Mouse (Mus musculus) MEL (cell line): Measurements from ENCODE around the gene Tlr8. TPM values are rescaled to one million over a fixed set of nuclear protein-coding genes. Genes with fewer than 3 reads are reported as not detected.
"Not testable (repeated sequence)": the region's sequence is repeated elsewhere in the genome, so short reads cannot be mapped to it uniquely, and the experiment has no call there.

ENCODE experiments used
- DNase-seq: peaks from one replicate; pipeline ENCODE4 v3.0.0; 2011; ENCODE audit warnings: low read depth, low spot score
- H3K27ac ChIP-seq: 2 replicates; pipeline ENCODE4 v1.5.1; 2012; ENCODE audit warnings: low read depth, mild to moderate bottlenecking, control low read depth, low read length, moderate library complexity; ENCODE audit not compliant: control insufficient read depth
- H3K27me3 ChIP-seq, 2 experiments: fragments of 150-350 bp in 1 of 2; sonication (generic) in 1 of 2; 2 replicates each; pipeline ENCODE4 v1.6.1; 2012; ENCODE audit warnings: low read length in 2 of 2, mild to moderate bottlenecking in 2 of 2, improper control_type of control experiment in 1 of 2, moderate library complexity in 1 of 2; ENCODE audit not compliant: insufficient read depth in 2 of 2, control insufficient read depth in 1 of 2
- H3K36me3 ChIP-seq, 2 experiments: 2 replicates each; pipeline ENCODE4 v1.6.1; 2012 to 2014; ENCODE audit warnings: low read length in 2 of 2, improper control_type of control experiment in 1 of 2, inconsistent platforms in 1 of 2, mild to moderate bottlenecking in 1 of 2; ENCODE audit not compliant: insufficient read depth in 2 of 2, control insufficient read depth in 1 of 2
- H3K4me1 ChIP-seq, 2 experiments: fragments of 150-350 bp in 1 of 2; sonication (generic) in 1 of 2; 2 replicates each; pipeline ENCODE4 v1.6.1; 2012; ENCODE audit warnings: low read length in 2 of 2, improper control_type of control experiment in 1 of 2, mild to moderate bottlenecking in 1 of 2; ENCODE audit not compliant: insufficient read depth in 2 of 2, control insufficient read depth in 1 of 2
- H3K4me3 ChIP-seq, 2 experiments: fragments of 150-350 bp in 1 of 2; sonication (generic) in 1 of 2; 2 replicates each; pipeline ENCODE4 v1.5.1; 2012; ENCODE audit warnings: low read depth in 2 of 2, low read length in 2 of 2, mild to moderate bottlenecking in 2 of 2, moderate library complexity in 2 of 2, control low read depth in 1 of 2, improper control_type of control experiment in 1 of 2; ENCODE audit not compliant: control insufficient read depth in 1 of 2, insufficient read depth in 1 of 2
- H3K79me2 ChIP-seq: 2 replicates; pipeline ENCODE4 v1.6.1; 2012; ENCODE audit warnings: mild to moderate bottlenecking, low read length, moderate library complexity; ENCODE audit not compliant: control insufficient read depth, poor library complexity, insufficient read depth
- H3K9ac ChIP-seq: 2 replicates; pipeline ENCODE4 v1.6.1; 2012; ENCODE audit warnings: low read depth, mild to moderate bottlenecking, control low read depth, low read length, moderate library complexity; ENCODE audit not compliant: control insufficient read depth, poor library complexity, severe bottlenecking
- H3K9me3 ChIP-seq: fragments of 150-350 bp; sonication (generic); replicated peaks from 2 replicates; pipeline ENCODE4 v1.6.1; 2012; ENCODE audit warnings: mild to moderate bottlenecking, low read length, improper control_type of control experiment, moderate library complexity; ENCODE audit not compliant: insufficient read depth
- BHLHE40 ChIP-seq: IDR thresholded peaks from 2 replicates; pipeline ENCODE4 v1.6.1; 2012; ENCODE audit warnings: low read depth, mild to moderate bottlenecking, inconsistent platforms, low read length, improper control_type of control experiment, borderline replicate concordance
- E2F4 ChIP-seq: IDR thresholded peaks from 2 replicates; pipeline ENCODE4 v1.6.1; 2011; ENCODE audit warnings: low read depth, low read length, improper control_type of control experiment, borderline replicate concordance
- MXI1 ChIP-seq: IDR thresholded peaks from 2 replicates; pipeline ENCODE4 v1.6.1; 2011; ENCODE audit warnings: mild to moderate bottlenecking, low read depth, low read length, improper control_type of control experiment
- POLR2AphosphoS2 ChIP-seq: IDR thresholded peaks from 2 replicates; pipeline ENCODE4 v1.6.1; 2011; ENCODE audit warnings: low read length, improper control_type of control experiment
- POLR2AphosphoS5 ChIP-seq: IDR thresholded peaks from 2 replicates; pipeline ENCODE4 v1.6.1; 2012; ENCODE audit warnings: low read depth, borderline replicate concordance, mild to moderate bottlenecking, inconsistent platforms, low read length, moderate library complexity, mixed read lengths
- RAD21 ChIP-seq: IDR thresholded peaks from 2 replicates; pipeline ENCODE4 v1.6.1; 2011; ENCODE audit warnings: mild to moderate bottlenecking, low read depth, low read length, improper control_type of control experiment
- TAL1 ChIP-seq: IDR thresholded peaks from 2 replicates; pipeline ENCODE4 v1.6.1; 2012; ENCODE audit warnings: mild to moderate bottlenecking, inconsistent platforms, low read length, moderate library complexity, mixed read lengths
- USF1 ChIP-seq: IDR thresholded peaks from 2 replicates; pipeline ENCODE4 v1.6.1; 2014; ENCODE audit warnings: low read depth, mild to moderate bottlenecking, inconsistent platforms, low read length, improper control_type of control experiment, moderate library complexity
- USF2 ChIP-seq, 2 experiments: IDR thresholded peaks; 2 replicates each; pipeline ENCODE4 v1.6.1; 2011 to 2012; ENCODE audit warnings: improper control_type of control experiment in 2 of 2, low read length in 2 of 2, borderline replicate concordance in 1 of 2, inconsistent platforms in 1 of 2, low read depth in 1 of 2, mild to moderate bottlenecking in 1 of 2; ENCODE audit not compliant: insufficient read depth in 1 of 2
- ZKSCAN1 ChIP-seq: IDR thresholded peaks from 2 replicates; pipeline ENCODE4 v1.6.1; 2012; ENCODE audit warnings: low read depth, mild to moderate bottlenecking, inconsistent platforms, low read length, improper control_type of control experiment, moderate library complexity
- polyA plus RNA-seq, 2 experiments: library from polyadenylated mRNA; stranded (reverse) in 1 of 2; unstranded in 1 of 2; fragments of >175 nt in 1 of 2; fragments of >200 nt in 1 of 2; gene quantifications; 2 replicates each; pipeline versions ENCODE4 v1.2.1 to v1.2.4; 2012; ENCODE audit warnings: low replicate concordance in 2 of 2, low read depth in 1 of 2; ENCODE audit not compliant: insufficient read length in 2 of 2, insufficient read depth in 1 of 2, missing spikeins in 1 of 2
- total RNA-seq: library from RNA; depleted of rRNA; stranded (reverse); fragments of 300-350 nt; gene quantifications from 2 replicates; pipeline ENCODE4 v1.2.3, GENCODE M21; 2012; rRNA removed

Tlr8 gene
- total RNA-seq (not detected in 2 replicates), polyA plus RNA-seq (not detected)

DNA sequence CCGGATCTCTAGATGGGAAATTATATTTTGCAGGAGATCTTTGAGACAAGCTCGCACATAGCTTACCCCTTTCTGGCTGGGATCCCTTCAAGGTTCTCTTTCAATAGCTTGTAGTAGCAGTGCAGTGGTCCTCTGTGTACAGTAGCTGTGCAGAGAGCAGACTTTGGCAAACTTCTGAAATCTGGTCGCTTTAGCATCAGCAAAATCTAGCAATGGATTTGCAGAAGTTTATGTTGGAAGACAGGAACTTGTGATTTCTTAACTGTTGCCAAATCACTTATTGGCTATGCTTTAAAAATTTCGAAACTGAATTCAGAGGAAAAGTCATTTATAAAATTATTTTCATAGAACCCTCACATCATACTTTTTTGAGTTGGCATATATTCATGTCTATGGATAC, at the start of gene Tlr8:
TSS of gene Tlr8 (minus strand) at position 244 of the 400 bp plus-strand sequence.
- TF ChIP-seq ZKSCAN1 (no peak), E2F4 (no peak), MXI1 (no peak), USF1 (no peak), USF2 (IDR thresholded peaks at IDR 0.05; ENCODE audit: borderline replicate concordance in 1 of 2, insufficient read depth in 1 of 2, low read depth in 1 of 2, low read length in 2 of 2) (no peak)
- no peak within 1 kb of the TSS for H3K9ac ChIP-seq
- H3K27ac ChIP-seq: no peak within 1 kb of the TSS
- H3K27me3 ChIP-seq: no peaks in the 10 kb centered on the region
- no peaks in the 10 kb centered on the region for H3K36me3 ChIP-seq
- H3K4me3 ChIP-seq: no peak within 1 kb of the TSS
- H3K4me1 ChIP-seq: no peaks in the 10 kb centered on the region
- no peak for DNase-seq
- no peaks in the 10 kb centered on the region for H3K79me2 ChIP-seq
- no peaks in the 10 kb centered on the region for H3K9me3 ChIP-seq

- H3K9me3 ChIP-seq, H3K4me1 ChIP-seq, H3K27ac ChIP-seq, DNase-seq, H3K79me2 ChIP-seq, H3K27me3 ChIP-seq, H3K9ac ChIP-seq, H3K36me3 ChIP-seq, H3K4me3 ChIP-seq: not testable (repeated sequence)
These were observed 37.9 kb upstream of the Tlr8 start for GRCm38 (mm10) chrX:167302061-167302460.

- Histone ChIP-seq H3K9me3 (no peaks in the 10 kb centered on the region), H3K27me3 (no peaks in the 10 kb centered on the region), H3K36me3 (no peaks in the 10 kb centered on the region), H3K9ac (no peak overlapping the region), H3K79me2 (no peaks in the 10 kb centered on the region), H3K27ac (no peak overlapping the region), H3K4me1 (no peaks in the 10 kb centered on the region), H3K4me3 (no peak overlapping the region)
- no peak for DNase-seq
- TF ChIP-seq USF2 (IDR thresholded peaks at IDR 0.05; ENCODE audit: borderline replicate concordance in 1 of 2, insufficient read depth in 1 of 2, low read depth in 1 of 2, low read length in 2 of 2) (no peak), RAD21 (no peak), POLR2AphosphoS2 (no peak), POLR2AphosphoS5 (no peak), BHLHE40 (no peak), USF1 (no peak), TAL1 (no peak)
These were observed 12.8 kb upstream of the Tlr8 start for GRCm38 (mm10) chrX:167276953-167277352.
